Comparison of ENCODE assay signal across 20 mouse cellular contexts in genomic region chr9:120808741-120809425, GRCm38 (mm10).
DNase-seq lines count a peak whose midpoint lies in the region; TF ChIP-seq lines count a peak whose summit lies in the region.
"Had no signal": no experiment of that assay in that cellular context is flagged by ENCODE, and none has a peak within 500 bp of the region (broad histone marks: within the 10 kb centered on the region; RNA-seq: fewer than 3 reads in every experiment).

No protein-coding gene starts in this region.

- peak; percentile 29 for DNase-seq in layer of hippocampus, adult 11-12 months (ENCODE audit: low spot score)
- no peak for DNase-seq in layer of hippocampus, adult 9-10 months (ENCODE audit: low spot score)
- DNase-seq in right cerebral cortex, adult 18-20 months: peak; percentile 33
- DNase-seq in right cerebral cortex, postnatal 10 days (ENCODE audit: low spot score in 2 of 2): no peak
- peak; percentile 41 to 44 for DNase-seq in cerebellum, adult 2 months
- DNase-seq in cerebellum, postnatal 25 days: peak; percentile 36 to 53
- no peak for DNase-seq in kidney, postnatal 10 days
- DNase-seq in adrenal gland, postnatal 14 days: no peak
- DNase-seq: adrenal gland, postnatal 36 days; gastrocnemius, postnatal 14 days; heart, adult 11 months; kidney, adult 2 months; kidney, postnatal 4 days; thymus, postnatal 4 days had no signal

- 21% methylated on average over 4 of the region's 4 CpGs for WGBS in cerebellum, adult 2 months

- no peak for TF ChIP-seq CTCF in cerebellum, adult 2 months (IDR thresholded peaks at IDR 0.05; ENCODE audit: borderline replicate concordance, insufficient read depth, low read depth, low read length)

- H3K27me3 ChIP-seq in cerebellum, adult 2 months (ENCODE audit: control insufficient read depth, insufficient read depth, low read length): no peaks in the 10 kb centered on the region
- H3K27me3 ChIP-seq: heart, embryonic 15.5 days; limb, embryonic 13.5 days; lung, embryonic 15.5 days; neural tube, embryonic 12.5 days had no signal

- H3K4me1 ChIP-seq in cerebellum, adult 2 months (ENCODE audit: control insufficient read depth, insufficient read depth, low read length): peaks cover 19% of the 10 kb centered on the region
- H3K4me1 ChIP-seq: heart, embryonic 15.5 days; neural tube, embryonic 12.5 days had no signal

- no peak overlapping the region for H3K4me3 ChIP-seq in cerebellum, adult 2 months (replicated peaks; ENCODE audit: insufficient read depth, low read depth, low read length)
- H3K4me3 ChIP-seq: heart, embryonic 10.5 days; heart, embryonic 15.5 days; limb, embryonic 13.5 days; lung, embryonic 15.5 days; neural tube, embryonic 12.5 days had no signal

- H3K27ac ChIP-seq in cerebellum, adult 2 months (ENCODE audit: insufficient read depth, low read length): no peak overlapping the region
- H3K27ac ChIP-seq: heart, embryonic 10.5 days; heart, embryonic 15.5 days; limb, embryonic 13.5 days; lung, embryonic 15.5 days; neural tube, embryonic 12.5 days; stomach, postnatal 0 days had no signal

- TF ChIP-seq POLR2A in cerebellum, adult 2 months (IDR thresholded peaks at IDR 0.05; ENCODE audit: borderline replicate concordance, insufficient read depth, low read length): no peak

Comparison
In these comparisons a context has a peak if more than half of its experiments do, and no peak if none do; other contexts are left out.
1. DNase-seq: peak in layer of hippocampus, adult 11-12 months (single experiment), right cerebral cortex, adult 18-20 months (single experiment), cerebellum, adult 2 months (2 of 2) and cerebellum, postnatal 25 days (2 of 2); none in layer of hippocampus, adult 9-10 months (single experiment), right cerebral cortex, postnatal 10 days (0 of 2), kidney, postnatal 10 days (single experiment) and adrenal gland, postnatal 14 days (single experiment).